Mouse (Mus musculus) midbrain, embryonic 10.5 days (tissue): ENCODE results near the gene Kcnt2. TPM values are rescaled to one million over a fixed set of nuclear protein-coding genes. Genes with fewer than 3 reads are reported as not detected.

Experiments used
- polyA plus RNA-seq: library from polyadenylated mRNA; unstranded; fragments of >200 nt; fragmentation: Nextera tagmentation; extraction: Ambion mirVana; gene quantifications from 2 replicates; pipeline ENCODE4 v1.2.1, GENCODE M21; 2016

The Kcnt2 gene
- polyA plus RNA-seq, 1 experiment from 2014 or later: 1.2 TPM

Other genes with a start within 250 kb of the Kcnt2 start
- 2.8 and 4.2 TPM in 2 replicates for gene Cfh, start 62.4 kb upstream of the Kcnt2 start, polyA plus RNA-seq